Mouse (Mus musculus): ENCODE data around the gene Stab1.

GRCm38 (mm10) chr14:31214684-31215083 is 46.2 kb upstream of the Stab1 start:
- TF ChIP-seq EP300 (IDR thresholded peaks at IDR 0.05; ENCODE audit: low read depth) (no peak), CTCF (IDR thresholded peaks at IDR 0.05; ENCODE audit: low read depth) (no peak)

All from heart, postnatal 0 days (tissue).